Comparison of ENCODE assay signal across 13 mouse cellular contexts in genomic region chr11:5892810-5893368, GRCm38 (mm10). TPM values are rescaled to one million over a fixed set of nuclear protein-coding genes. Genes with fewer than 3 reads are reported as not detected.
DNase-seq lines count a peak whose midpoint lies in the region; ATAC-seq and TF ChIP-seq lines count a peak whose summit lies in the region.
"Had no signal": no experiment of that assay in that cellular context is flagged by ENCODE, and none has a peak within 500 bp of the region (broad histone marks: within the 10 kb centered on the region; RNA-seq: fewer than 3 reads in every experiment).

No protein-coding gene starts in this region.

- no peaks in the 10 kb centered on the region for H3K9me3 ChIP-seq in heart, embryonic 10.5 days
- no peaks in the 10 kb centered on the region for H3K9me3 ChIP-seq in liver, postnatal 0 days (ENCODE audit: low read length)
- no peaks in the 10 kb centered on the region for H3K9me3 ChIP-seq in forebrain, embryonic 12.5 days
- H3K9me3 ChIP-seq in liver, embryonic 15.5 days (replicated peaks) = no peaks in the 10 kb centered on the region
- H3K9me3 ChIP-seq: limb, embryonic 12.5 days; megakaryocyte, embryonic 14.5 days had no signal

- no peak for TF ChIP-seq CTCF in liver, postnatal 0 days (IDR thresholded peaks at IDR 0.05; ENCODE audit: low read depth)

- DNase-seq in heart, embryonic 10.5 days (ENCODE audit: low spot score) = no peak
- DNase-seq in heart, adult 18-20 months = no peak
- peak; percentile 78 for DNase-seq in liver
- DNase-seq in liver, postnatal 0 days = no peak
- no peak for DNase-seq in layer of hippocampus, postnatal 36 days
- DNase-seq in layer of hippocampus, postnatal 10 days (ENCODE audit: low spot score in 2 of 2) = no peak
- DNase-seq: thymus, adult 2 months had no signal

- H3K36me3 ChIP-seq in heart, embryonic 10.5 days = peaks cover 11% of the 10 kb centered on the region; the same call in 1 of the 2 replicates
- no peaks in the 10 kb centered on the region for H3K36me3 ChIP-seq in liver, postnatal 0 days (replicated peaks; ENCODE audit: insufficient read depth, low read length)
- no peaks in the 10 kb centered on the region for H3K36me3 ChIP-seq in forebrain, embryonic 12.5 days (replicated peaks)
- H3K36me3 ChIP-seq in liver, embryonic 15.5 days (replicated peaks) = no peaks in the 10 kb centered on the region
- H3K36me3 ChIP-seq: limb, embryonic 12.5 days had no signal

- no peak overlapping the region for H3K4me2 ChIP-seq in liver, postnatal 0 days (ENCODE audit: low read depth, low read length)
- H3K4me2 ChIP-seq in forebrain, embryonic 12.5 days = no peak overlapping the region
- peak overlapping the region; percentile 42 for H3K4me2 ChIP-seq in liver, embryonic 15.5 days
- H3K4me2 ChIP-seq: limb, embryonic 12.5 days had no signal

- peak overlapping the region; percentile 10; the same call in 1 of the 2 replicates for H3K4me3 ChIP-seq in heart, embryonic 10.5 days
- no peak overlapping the region for H3K4me3 ChIP-seq in liver, postnatal 0 days (ENCODE audit: low read depth, low read length)
- H3K4me3 ChIP-seq in forebrain, embryonic 12.5 days (replicated peaks) = no peak overlapping the region
- no peak overlapping the region for H3K4me3 ChIP-seq in liver, embryonic 15.5 days (replicated peaks)
- H3K4me3 ChIP-seq: limb, embryonic 12.5 days; megakaryocyte, embryonic 14.5 days had no signal

- H3K27me3 ChIP-seq in heart, embryonic 10.5 days (ENCODE audit: insufficient read depth, poor library complexity, severe bottlenecking) = 0 out of 2 replicates have a peak, but pooled peaks cover 3% of the 10 kb centered on the region
- peaks cover 12% of the 10 kb centered on the region for H3K27me3 ChIP-seq in liver, postnatal 0 days (ENCODE audit: insufficient read depth, low read length)
- H3K27me3 ChIP-seq in forebrain, embryonic 12.5 days = peaks cover 18% of the 10 kb centered on the region
- H3K27me3 ChIP-seq in liver, embryonic 15.5 days = peaks cover 30% of the 10 kb centered on the region

- 8% methylated on average over 4 of the region's 4 CpGs for WGBS in heart, embryonic 10.5 days
- WGBS in liver, postnatal 0 days (ENCODE audit: insufficient replicate concordance) = 53% methylated on average over 4 of the region's 4 CpGs
- 58% methylated on average over 4 of the region's 4 CpGs for WGBS in forebrain, embryonic 12.5 days
- 23% methylated on average over 4 of the region's 4 CpGs for WGBS in liver, embryonic 15.5 days (ENCODE audit: insufficient replicate concordance)

- peaks cover 88% of the 10 kb centered on the region for H3K4me1 ChIP-seq in heart, embryonic 10.5 days
- H3K4me1 ChIP-seq in liver, postnatal 0 days (ENCODE audit: insufficient read depth) = peaks cover 4% of the 10 kb centered on the region; the same call in 1 of the 2 replicates
- peaks cover 14% of the 10 kb centered on the region for H3K4me1 ChIP-seq in forebrain, embryonic 12.5 days
- peaks cover 47% of the 10 kb centered on the region for H3K4me1 ChIP-seq in liver, embryonic 15.5 days (replicated peaks)

- no peak for ATAC-seq in liver, postnatal 0 days
- ATAC-seq in forebrain, embryonic 12.5 days (ENCODE audit: low FRiP score) = no peak
- ATAC-seq in liver, embryonic 15.5 days (ENCODE audit: insufficient read depth) = peak; percentile 87
- ATAC-seq: CD4-positive, CD25-positive, alpha-beta regulatory T cell, adult 4 months had no signal

- H3K27ac ChIP-seq in heart, embryonic 10.5 days = peak overlapping the region; percentile 95
- no peak overlapping the region for H3K27ac ChIP-seq in liver, postnatal 0 days (ENCODE audit: low read depth)
- peak overlapping the region; percentile 42; the same call in 1 of the 2 replicates for H3K27ac ChIP-seq in forebrain, embryonic 12.5 days
- H3K27ac ChIP-seq in liver, embryonic 15.5 days (replicated peaks) = peak overlapping the region; percentile 73
- H3K27ac ChIP-seq: limb, embryonic 12.5 days had no signal

- no peak for TF ChIP-seq EP300 in liver, postnatal 0 days (IDR thresholded peaks at IDR 0.05; ENCODE audit: low read depth)

- H3K9ac ChIP-seq in liver, postnatal 0 days (replicated peaks) = no peak overlapping the region
- H3K9ac ChIP-seq in forebrain, embryonic 12.5 days = no peak overlapping the region
- H3K9ac ChIP-seq in liver, embryonic 15.5 days = no peak overlapping the region; the same call in 1 of the 2 replicates

RNA-seq across cellular contexts. Expression of gene Myl7, which starts 5.7 kb away (rescaled TPM):
- polyA plus RNA-seq in heart, embryonic 10.5 days (2016; fragmentation: Nextera tagmentation; extraction: Ambion mirVana) = 6,952 and 8,117 TPM in 2 replicates
- 100 to 1,000 TPM; 602 to 633 TPM for total RNA-seq in heart, adult 18-20 months (2021)
- polyA plus RNA-seq in liver, postnatal 0 days (2015; fragmentation: Nextera tagmentation; extraction: Ambion mirVana) = 2.4 and 2.6 TPM in 2 replicates
- 0.99 and 2.0 TPM in 2 replicates for polyA plus RNA-seq in forebrain, embryonic 12.5 days (2016; fragmentation: Nextera tagmentation; extraction: Ambion mirVana)
- polyA plus RNA-seq in liver, embryonic 15.5 days (2015; fragmentation: Nextera tagmentation; extraction: Ambion mirVana) = 4.5 and 5.0 TPM in 2 replicates
- total RNA-seq in layer of hippocampus, postnatal 36 days (2021) = not detected
- not detected for total RNA-seq in layer of hippocampus, postnatal 10 days (2021)
- polyA plus RNA-seq: CD4-positive, CD25-positive, alpha-beta regulatory T cell, adult 4 months; neural tube, embryonic 14.5 days had no signal

RNA-seq across cellular contexts. Expression of gene Pold2, which starts 14.8 kb away (rescaled TPM):
- 140 and 162 TPM in 2 replicates for polyA plus RNA-seq in heart, embryonic 10.5 days (2016; fragmentation: Nextera tagmentation; extraction: Ambion mirVana)
- total RNA-seq in heart, adult 18-20 months (2021) = 10 to 100 TPM; 35.4 to 40.6 TPM
- 24.0 and 27.0 TPM in 2 replicates for polyA plus RNA-seq in liver, postnatal 0 days (2015; fragmentation: Nextera tagmentation; extraction: Ambion mirVana)
- polyA plus RNA-seq in forebrain, embryonic 12.5 days (2016; fragmentation: Nextera tagmentation; extraction: Ambion mirVana) = 104 and 108 TPM in 2 replicates
- 58.8 and 64.0 TPM in 2 replicates for polyA plus RNA-seq in liver, embryonic 15.5 days (2015; fragmentation: Nextera tagmentation; extraction: Ambion mirVana)
- 10 to 100 TPM; 23.5 to 25.2 TPM for total RNA-seq in layer of hippocampus, postnatal 36 days (2021)
- total RNA-seq in layer of hippocampus, postnatal 10 days (2021) = 10 to 100 TPM; 21.5 to 32.3 TPM

RNA-seq across cellular contexts. Expression of gene Aebp1, which starts 31.1 kb away (rescaled TPM):
- 22.4 and 25.7 TPM in 2 replicates for polyA plus RNA-seq in heart, embryonic 10.5 days (2016; fragmentation: Nextera tagmentation; extraction: Ambion mirVana)
- total RNA-seq in heart, adult 18-20 months (2021) = 10 to 100 TPM; 16.4 to 26.9 TPM
- polyA plus RNA-seq in liver, postnatal 0 days (2015; fragmentation: Nextera tagmentation; extraction: Ambion mirVana) = 2.9 and 3.1 TPM in 2 replicates
- 14.6 and 20.5 TPM in 2 replicates for polyA plus RNA-seq in forebrain, embryonic 12.5 days (2016; fragmentation: Nextera tagmentation; extraction: Ambion mirVana)
- 7.0 and 8.2 TPM in 2 replicates for polyA plus RNA-seq in liver, embryonic 15.5 days (2015; fragmentation: Nextera tagmentation; extraction: Ambion mirVana)
- 1 to 10 TPM; 4.8 to 8.3 TPM for total RNA-seq in layer of hippocampus, postnatal 36 days (2021)
- 10 to 100 TPM; 13.0 to 16.0 TPM for total RNA-seq in layer of hippocampus, postnatal 10 days (2021)

RNA-seq across cellular contexts. Expression of gene Polm, which starts 55.1 kb away (rescaled TPM):
- 8.9 and 11.1 TPM in 2 replicates for polyA plus RNA-seq in heart, embryonic 10.5 days (2016; fragmentation: Nextera tagmentation; extraction: Ambion mirVana)
- total RNA-seq in heart, adult 18-20 months (2021) = 1 to 10 TPM; 1.7 to 3.3 TPM
- 2.1 and 2.3 TPM in 2 replicates for polyA plus RNA-seq in liver, postnatal 0 days (2015; fragmentation: Nextera tagmentation; extraction: Ambion mirVana)
- polyA plus RNA-seq in forebrain, embryonic 12.5 days (2016; fragmentation: Nextera tagmentation; extraction: Ambion mirVana) = 7.7 and 8.4 TPM in 2 replicates
- polyA plus RNA-seq in liver, embryonic 15.5 days (2015; fragmentation: Nextera tagmentation; extraction: Ambion mirVana) = 1.9 and 2.2 TPM in 2 replicates
- total RNA-seq in layer of hippocampus, postnatal 36 days (2021) = 10 to 100 TPM; 12.1 to 14.0 TPM
- total RNA-seq in layer of hippocampus, postnatal 10 days (2021) = 10 to 100 TPM in 1 of 2 experiments, 1 to 10 TPM in 1; 9.4 to 13.2 TPM

RNA-seq across cellular contexts. Expression of gene Gck, which starts 57.0 kb away (rescaled TPM):
- 2.1 and 2.6 TPM in 2 replicates for polyA plus RNA-seq in heart, embryonic 10.5 days (2016; fragmentation: Nextera tagmentation; extraction: Ambion mirVana)
- 10 to 100 TPM; 15.4 to 18.5 TPM for total RNA-seq in heart, adult 18-20 months (2021)
- polyA plus RNA-seq in liver, postnatal 0 days (2015; fragmentation: Nextera tagmentation; extraction: Ambion mirVana) = 0.66 and 1.3 TPM in 2 replicates
- polyA plus RNA-seq in forebrain, embryonic 12.5 days (2016; fragmentation: Nextera tagmentation; extraction: Ambion mirVana) = 2.9 and 3.5 TPM in 2 replicates
- 0.41 and 0.59 TPM in 2 replicates for polyA plus RNA-seq in liver, embryonic 15.5 days (2015; fragmentation: Nextera tagmentation; extraction: Ambion mirVana)
- 1 to 10 TPM; 2.4 to 3.7 TPM for total RNA-seq in layer of hippocampus, postnatal 36 days (2021)
- total RNA-seq in layer of hippocampus, postnatal 10 days (2021) = 1 to 10 TPM; 3.5 to 3.9 TPM
- polyA plus RNA-seq: CD4-positive, CD25-positive, alpha-beta regulatory T cell, adult 4 months had no signal

Comparison
In these comparisons a context has a peak if more than half of its experiments do, and no peak if none do; other contexts are left out.
1. RNA of gene Myl7, which starts 5.7 kb away (polyA plus RNA-seq): 6,952 to 8,117 TPM in heart, embryonic 10.5 days; 4.5 to 5.0 TPM in liver, embryonic 15.5 days, 2.4 to 2.6 TPM in liver, postnatal 0 days and 0.99 to 2.0 TPM in forebrain, embryonic 12.5 days; every median in the first group is over 1,000 times any median in the second.